Mouse (Mus musculus) lung, embryonic 14.5 days (tissue): ENCODE data around the gene Eif4ebp2. TPM values are rescaled to one million over a fixed set of nuclear protein-coding genes. Genes with fewer than 3 reads are reported as not detected.

ENCODE experiments used
- ATAC-seq: fragments of 200-750 bp; cut with Nextera tagmentation; 2 replicates; pipeline ENCODE4 v1.8.0; 2017; ENCODE audit warnings: mild to moderate bottlenecking, moderate TSS enrichment, moderate library complexity; ENCODE audit not compliant: insufficient read depth
- DNase-seq: peaks from one replicate; pipeline ENCODE4 v3.0.0-alpha.2; 2015
- H3K27ac ChIP-seq: fragments of 300-500 bp; sonication (generic); 2 replicates; pipeline ENCODE4 v1.5.1; 2014; ENCODE audit warnings: low read depth, mild to moderate bottlenecking, moderate library complexity
- H3K27me3 ChIP-seq: fragments of 300-500 bp; sonication (generic); 2 replicates; pipeline ENCODE4 v1.6.1; 2014; ENCODE audit warnings: low read length, control low read depth; ENCODE audit not compliant: insufficient read depth
- H3K36me3 ChIP-seq: fragments of 300-500 bp; sonication (generic); 2 replicates; pipeline ENCODE4 v1.6.1; 2014; ENCODE audit warnings: control low read depth; ENCODE audit not compliant: insufficient read depth
- H3K4me1 ChIP-seq: fragments of 300-500 bp; sonication (generic); 2 replicates; pipeline ENCODE4 v1.6.1; 2014; ENCODE audit warnings: antibody characterized with exemption, control low read depth; ENCODE audit not compliant: insufficient read depth
- H3K4me2 ChIP-seq: fragments of 300-500 bp; sonication (generic); 2 replicates; pipeline ENCODE4 v1.6.1; 2014; ENCODE audit warnings: mild to moderate bottlenecking
- H3K4me3 ChIP-seq: fragments of 300-500 bp; sonication (generic); 2 replicates; pipeline ENCODE4 v1.5.1; 2014; ENCODE audit warnings: low read depth, low read length
- H3K9ac ChIP-seq: fragments of 300-500 bp; sonication (generic); 2 replicates; pipeline ENCODE4 v1.6.1; 2014
- H3K9me3 ChIP-seq: fragments of 300-500 bp; sonication (generic); 2 replicates; pipeline ENCODE4 v1.6.1; 2016; ENCODE audit warnings: low read depth, low read length, control low read depth
- CTCF ChIP-seq: IDR thresholded peaks from 2 replicates; pipeline ENCODE4 v1.5.1; 2016; ENCODE audit warnings: antibody characterized with exemption, low read depth
- WGBS: fragments of 180-500 bp; shearing (Covaris S2); extraction: QIAGEN DNeasy Blood & Tissue Kit; methylation state at CpG from one replicate; pipeline ENCODE4 v1.1.7; 2014; 5-methylcytosine and 5-hydroxymethylcytosine counted together
- polyA plus RNA-seq: library from polyadenylated mRNA; unstranded; fragments of >200 nt; fragmentation: Nextera tagmentation; extraction: Ambion mirVana; gene quantifications from 2 replicates; pipeline ENCODE4 v1.2.1, GENCODE M21; 2014

Eif4ebp2 gene
- polyA plus RNA-seq, 1 experiment from 2014 or later, result 57.4 TPM

DNA sequence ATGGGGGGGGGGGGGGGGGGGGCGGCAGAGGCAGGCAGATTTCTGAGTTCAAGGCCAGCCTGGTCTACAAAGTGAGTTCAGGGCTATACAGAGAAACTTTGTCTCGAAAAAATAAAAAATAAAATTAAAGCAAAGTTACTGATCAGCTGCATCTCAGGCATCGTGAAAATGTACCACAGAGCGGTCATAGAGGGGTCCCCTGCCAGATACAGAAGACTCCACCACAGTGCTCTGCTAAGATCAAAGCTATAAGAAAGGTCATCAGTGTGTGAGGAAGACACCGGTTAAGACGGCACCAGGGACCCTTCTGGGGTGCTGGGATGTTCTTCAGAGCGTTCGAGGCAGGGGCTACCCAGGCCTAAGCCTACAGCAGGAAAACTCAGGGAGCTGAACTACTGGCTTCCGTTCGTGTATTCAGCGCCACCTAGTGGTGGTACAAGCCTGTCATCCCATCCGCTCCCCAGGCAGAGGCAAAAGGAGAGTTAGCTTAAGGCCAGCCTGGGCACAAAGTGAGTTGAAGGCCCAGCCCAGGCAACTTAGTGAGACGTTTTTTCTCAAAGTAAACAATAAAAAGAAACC lies 53.2 kb downstream of the Eif4ebp2 start:
- ATAC-seq, result peak; percentile 81
- Histone ChIP-seq H3K4me2 (no peak overlapping the region), H3K4me3 (no peak overlapping the region), H3K36me3 (no peaks in the 10 kb centered on the region), H3K27me3 (no peaks in the 10 kb centered on the region), H3K4me1 (no peaks in the 10 kb centered on the region), H3K9ac (no peak overlapping the region), H3K27ac (no peak overlapping the region), H3K9me3 (no peaks in the 10 kb centered on the region)
- peak; percentile 96 for DNase-seq
- WGBS, result 20% methylated on average over 13 of the region's 13 CpGs
- TF ChIP-seq CTCF, result peak; percentile 98

DNA sequence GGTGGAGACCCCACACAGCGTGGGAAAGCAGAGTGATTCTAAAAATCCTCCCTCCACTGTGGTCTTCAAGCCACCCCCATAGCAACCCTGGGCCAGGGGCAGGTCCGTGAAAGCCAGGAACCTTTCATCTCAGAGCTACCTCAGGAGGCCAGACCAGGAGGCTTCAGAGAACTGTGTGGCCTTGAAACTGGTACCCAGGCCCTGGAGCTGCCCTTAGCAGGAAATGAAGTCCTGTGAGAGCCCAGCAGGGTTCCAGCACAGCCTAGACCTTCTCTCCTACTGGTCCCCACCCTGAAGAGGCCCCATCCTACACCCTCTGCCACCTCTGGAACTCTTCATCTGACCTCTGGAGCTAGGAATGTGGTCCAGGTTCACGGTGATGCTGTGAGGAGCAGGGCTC lies 54.3 kb downstream of the Eif4ebp2 start:
- Histone ChIP-seq H3K9me3 (no peaks in the 10 kb centered on the region), H3K4me3 (no peak overlapping the region), H3K27me3 (no peaks in the 10 kb centered on the region), H3K4me2 (no peak overlapping the region), H3K9ac (no peak overlapping the region), H3K27ac (no peak overlapping the region), H3K4me1 (no peaks in the 10 kb centered on the region), H3K36me3 (no peaks in the 10 kb centered on the region)
- WGBS, result 31% methylated on average over 3 of the region's 3 CpGs
- no peak for DNase-seq
- no peak for TF ChIP-seq CTCF
- no peak for ATAC-seq

DNA sequence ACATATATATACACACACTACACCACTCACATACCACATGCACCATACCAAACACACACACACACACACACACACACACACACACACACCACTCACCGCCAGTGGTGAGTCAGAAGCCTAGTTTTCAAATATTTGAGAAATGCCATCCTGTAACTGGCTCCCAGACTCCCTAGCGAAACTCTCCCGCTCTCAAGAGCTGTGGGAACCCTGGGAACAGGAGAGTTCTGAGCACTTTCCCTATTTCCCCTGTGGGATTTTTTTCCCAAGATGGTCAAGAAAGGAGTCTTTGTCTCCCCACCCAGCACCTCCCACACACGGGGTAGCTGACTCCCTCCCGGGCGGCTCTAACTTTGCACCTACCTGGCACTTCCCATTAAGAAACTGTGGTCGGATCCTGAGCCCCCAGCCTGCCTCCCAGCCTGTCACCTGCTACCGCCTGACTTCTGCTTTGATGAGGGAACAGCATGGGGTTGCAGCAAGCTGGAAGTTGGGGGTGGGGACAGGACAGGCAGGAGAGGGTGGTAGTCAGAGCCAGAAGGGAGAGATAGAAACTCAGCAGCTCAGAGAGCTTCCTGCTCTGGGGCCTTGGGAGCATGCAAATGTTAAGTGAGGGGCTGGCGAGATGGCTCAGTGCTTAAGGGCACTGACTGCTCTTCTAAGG lies 57.9 kb downstream of the Eif4ebp2 start:
- peak overlapping the region; percentile 82 for H3K27ac ChIP-seq
- peaks cover 6% of the 10 kb centered on the region; the same call in 1 of the 2 replicates for H3K4me1 ChIP-seq
- H3K4me2 ChIP-seq, result peak overlapping the region; percentile 31
- no peaks in the 10 kb centered on the region for H3K27me3 ChIP-seq
- H3K36me3 ChIP-seq, result no peaks in the 10 kb centered on the region
- WGBS, result 19% methylated on average over 9 of the region's 9 CpGs
- DNase-seq, result peak; percentile 66
- TF ChIP-seq CTCF, result no peak
- no peaks in the 10 kb centered on the region for H3K9me3 ChIP-seq
- no peak overlapping the region for H3K4me3 ChIP-seq
- peak; percentile 25; the same call in 1 of the 2 replicates for ATAC-seq
- H3K9ac ChIP-seq, result no peak overlapping the region

DNA sequence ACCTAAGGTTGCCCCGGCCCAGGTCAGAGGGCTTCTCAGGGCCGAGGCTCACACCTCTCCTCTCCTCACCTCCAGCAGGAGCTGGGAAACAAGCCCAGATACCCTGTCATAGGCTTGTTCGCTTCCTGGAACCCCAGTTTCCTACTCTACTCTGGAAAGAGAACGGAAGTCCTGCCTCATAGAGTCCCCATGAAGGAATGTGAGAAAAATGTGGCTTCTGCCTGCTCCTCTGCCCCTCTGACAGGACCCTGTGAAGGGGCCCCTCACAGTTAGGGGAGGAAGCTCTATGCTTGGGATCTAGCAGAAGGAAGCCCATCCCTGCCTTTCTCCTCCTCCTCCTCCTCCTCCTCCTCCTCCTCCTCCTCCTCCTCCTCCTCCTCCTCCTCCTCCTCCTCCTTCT lies 59.9 kb downstream of the Eif4ebp2 start:
- no peak for TF ChIP-seq CTCF
- no peak overlapping the region for H3K9ac ChIP-seq
- H3K9me3 ChIP-seq, result no peaks in the 10 kb centered on the region
- peak; percentile 57 for DNase-seq
- peaks cover 7% of the 10 kb centered on the region; the same call in 1 of the 2 replicates for H3K4me1 ChIP-seq
- H3K36me3 ChIP-seq, result no peaks in the 10 kb centered on the region
- 22% methylated on average over 4 of the region's 4 CpGs for WGBS
- H3K4me3 ChIP-seq, result no peak overlapping the region
- H3K27ac ChIP-seq, result peak overlapping the region; percentile 52; the same call in 1 of the 2 replicates
- ATAC-seq, result peak; percentile 36; the same call in 1 of the 2 replicates
- H3K4me2 ChIP-seq, result no peak overlapping the region
- H3K27me3 ChIP-seq, result no peaks in the 10 kb centered on the region

DNA sequence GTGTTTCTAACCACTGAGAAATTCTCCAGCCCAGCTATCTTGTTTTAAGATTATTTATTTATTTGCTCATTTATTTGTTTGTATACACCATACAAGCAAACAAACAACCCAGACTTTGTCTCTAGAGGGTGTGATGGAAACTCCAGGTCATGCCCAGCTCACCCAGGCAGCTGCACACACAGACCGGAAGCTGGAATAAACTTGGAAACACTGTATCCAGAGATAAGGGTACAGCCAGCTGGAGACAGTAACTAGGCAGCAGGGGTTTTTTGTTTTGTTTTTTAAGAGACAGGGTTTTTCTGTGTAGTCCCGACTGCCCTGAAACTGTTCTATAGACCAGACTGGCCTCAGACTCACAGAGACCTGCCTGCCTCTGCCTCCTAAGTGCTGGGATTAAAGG lies 62.3 kb downstream of the Eif4ebp2 start:
- Histone ChIP-seq H3K4me1 (peaks cover 10% of the 10 kb centered on the region), H3K9me3 (no peaks in the 10 kb centered on the region), H3K4me2 (no peak overlapping the region), H3K27me3 (no peaks in the 10 kb centered on the region), H3K36me3 (no peaks in the 10 kb centered on the region), H3K4me3 (no peak overlapping the region), H3K9ac (no peak overlapping the region), H3K27ac (0 out of 2 replicates have a peak overlapping the region, but pooled peaks have one; percentile 27)
- TF ChIP-seq CTCF, result no peak
- ATAC-seq (no peak), DNase-seq (peak; percentile 62)
- WGBS, result 34% methylated on average over 2 of the region's 2 CpGs

DNA sequence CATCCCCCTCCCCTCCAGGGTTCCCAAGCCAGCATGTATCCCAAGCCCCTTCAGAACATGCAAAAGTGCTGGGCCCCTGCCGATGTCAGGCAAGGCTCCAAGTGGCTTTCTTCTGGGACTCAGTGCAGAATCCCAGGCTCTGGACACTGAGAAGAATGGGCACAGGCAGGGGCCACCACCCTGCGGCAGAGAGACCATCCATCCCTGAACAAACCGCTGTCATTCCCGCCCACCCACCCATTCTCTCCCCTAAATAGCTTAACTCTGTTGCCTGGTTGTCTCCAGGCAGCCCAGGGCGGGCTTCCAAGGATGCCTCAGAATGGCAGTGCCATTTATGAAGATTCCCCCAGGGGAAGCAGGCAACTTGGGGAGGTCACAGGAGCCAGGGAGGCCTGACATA lies 63.4 kb downstream of the Eif4ebp2 start:
- Histone ChIP-seq H3K4me3 (no peak overlapping the region), H3K9ac (no peak overlapping the region), H3K4me2 (no peak overlapping the region), H3K27ac (no peak overlapping the region), H3K4me1 (peaks cover 20% of the 10 kb centered on the region), H3K27me3 (no peaks in the 10 kb centered on the region), H3K9me3 (no peaks in the 10 kb centered on the region), H3K36me3 (no peaks in the 10 kb centered on the region)
- DNase-seq, result no peak
- 69% methylated on average over 5 of the region's 5 CpGs for whole genome bisulfite sequencing
- no peak for ATAC-seq
- TF ChIP-seq CTCF, result no peak

DNA sequence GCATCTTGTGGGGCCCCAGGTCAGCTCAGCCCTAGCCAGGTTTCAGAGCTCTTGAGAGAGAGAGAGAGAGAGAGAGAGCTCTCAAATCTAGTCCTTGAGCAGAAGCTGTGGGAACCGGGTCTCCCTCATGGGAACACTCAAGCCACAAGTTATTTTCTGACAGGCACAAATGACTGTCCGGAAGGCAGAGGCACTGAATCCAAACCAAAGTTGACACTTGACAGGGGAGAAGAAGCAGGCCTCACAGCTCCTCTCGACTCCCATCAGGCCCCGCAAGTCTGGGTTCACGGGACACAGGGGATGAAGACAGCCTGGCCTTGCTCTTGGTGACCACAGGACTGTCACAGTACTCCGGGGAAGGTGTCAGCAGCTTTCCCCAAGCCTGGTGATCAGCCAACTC lies 66.2 kb downstream of the Eif4ebp2 start:
- 28% methylated on average over 6 of the region's 6 CpGs for WGBS
- H3K9ac ChIP-seq, result no peak overlapping the region
- no peaks in the 10 kb centered on the region for H3K9me3 ChIP-seq
- DNase-seq (peak; percentile 89), ATAC-seq (peak; percentile 55)
- H3K4me1 ChIP-seq, result peaks cover 19% of the 10 kb centered on the region
- no peaks in the 10 kb centered on the region for H3K27me3 ChIP-seq
- H3K4me3 ChIP-seq, result no peak overlapping the region
- H3K4me2 ChIP-seq, result no peak overlapping the region
- no peaks in the 10 kb centered on the region for H3K36me3 ChIP-seq
- TF ChIP-seq CTCF, result no peak
- peak overlapping the region; percentile 66; the same call in 1 of the 2 replicates for H3K27ac ChIP-seq
